Mouse (Mus musculus) left cerebral cortex, postnatal 25 days (tissue): ENCODE results near the gene Actc1. TPM values are rescaled to one million over a fixed set of nuclear protein-coding genes. Genes with fewer than 3 reads are reported as not detected.

Experiments
- DNase-seq, 2 experiments: peaks; one replicate each; pipeline ENCODE4 v3.0.0; 2022; ENCODE audit warnings: low spot score in 2 of 2, mixed read lengths in 1 of 2
- intact Hi-C: fragments of 180-260 bp; cut with DNase I; formaldehyde crosslinking; loops from one replicate; pipeline ENCODE4 v1.15.1; 2025
- total RNA-seq, 2 experiments: library from RNA; stranded (reverse); gene quantifications; 2 replicates each; pipeline ENCODE4 v1.2.3; 2021

The Actc1 gene
- total RNA-seq = not detected

GRCm38 (mm10) chr2:114052696-114053598 lies at the start of gene Actc1:
Gene Actc1, minus strand, starts transcription at chr2:114053548.
- intact Hi-C loops = no loop called here
- no peak for DNase-seq

- intact Hi-C loops = no loop called here
- no peak for DNase-seq
These were observed 49.1 kb upstream of the Actc1 start for GRCm38 (mm10) chr2:114102471-114102870.

DNA sequence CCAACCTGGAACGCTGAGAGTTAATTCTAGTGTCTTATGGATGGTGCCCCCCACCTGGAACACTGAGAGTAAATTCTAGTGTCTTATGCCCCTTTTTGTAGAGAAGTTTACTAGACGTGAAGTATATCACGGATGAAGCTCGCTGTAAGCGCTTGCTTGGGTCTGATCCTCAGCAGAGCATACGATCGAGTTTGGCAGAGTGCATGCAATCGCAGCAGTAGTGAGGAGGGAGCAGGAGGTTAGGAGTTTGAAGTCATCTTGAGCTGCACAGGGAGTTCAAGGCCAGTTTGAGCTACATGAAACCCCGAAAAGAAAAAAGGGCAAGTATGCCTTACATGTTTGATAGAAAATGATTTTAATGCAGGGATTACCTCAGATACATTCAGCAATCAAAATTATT lies 47.5 kb upstream of the Actc1 start:
- no peak for DNase-seq
- intact Hi-C loops = no loop called here

DNA sequence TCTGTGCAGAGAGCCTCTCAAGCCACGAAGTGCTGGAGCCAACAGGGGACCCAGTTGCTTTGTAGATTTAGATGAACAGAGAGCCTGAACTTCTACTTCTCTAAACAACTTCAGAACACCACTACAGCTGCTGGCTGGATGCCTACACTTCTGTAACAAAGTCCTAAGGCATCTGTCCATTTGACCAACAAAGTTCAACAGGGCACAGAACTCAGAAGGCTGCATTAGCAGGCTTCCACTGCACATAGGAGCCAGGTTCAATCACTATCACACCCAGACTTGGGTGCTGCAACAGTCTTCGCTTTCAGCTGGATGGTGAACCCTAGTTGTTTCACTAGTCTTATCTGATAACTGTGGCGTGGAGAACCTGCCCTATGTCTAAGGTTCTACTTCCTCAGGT lies 46.5 kb upstream of the Actc1 start:
- intact Hi-C loops = loop anchor here (5.0 kb wide), 1 partner anchor 233 kb away; no protein-coding TSS in a partner anchor

GRCm38 (mm10) chr2:114099109-114099508 lies 45.8 kb upstream of the Actc1 start:
- intact Hi-C loops = loop anchor here (5.0 kb wide), 1 partner anchor 232 kb away; no protein-coding TSS in a partner anchor
- no peak for DNase-seq

More for the DNA sequence above, 46.5 kb upstream of the Actc1 start:
- DNase-seq = no peak

DNA sequence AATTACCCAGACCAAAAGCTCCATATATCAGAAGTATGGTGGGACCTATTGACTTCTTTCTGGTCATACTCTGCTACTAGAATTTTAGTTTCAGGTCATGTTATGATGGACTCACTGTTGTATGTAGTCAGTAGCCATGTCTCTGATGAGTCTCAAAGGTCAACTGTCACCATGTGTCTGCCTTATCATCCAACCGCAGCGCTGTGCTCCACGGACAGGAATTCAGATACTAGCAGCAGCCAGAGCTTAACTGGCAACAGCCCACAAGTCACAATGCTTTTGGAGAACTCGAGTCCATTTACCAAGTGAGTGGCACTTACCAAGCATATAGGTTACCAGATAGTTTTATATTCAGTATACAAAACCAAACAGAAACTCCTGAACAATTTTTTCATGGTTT lies 44.3 kb upstream of the Actc1 start:
- intact Hi-C loops = loop anchor here (5.0 kb wide), 1 partner anchor 230 kb away; no protein-coding TSS in a partner anchor
- DNase-seq = no peak

GRCm38 (mm10) chr2:114096570-114096969 lies 43.2 kb upstream of the Actc1 start:
- intact Hi-C loops = loop anchor here (5.0 kb wide), 1 partner anchor 229 kb away; no protein-coding TSS in a partner anchor

GRCm38 (mm10) chr2:114095348-114095747 lies 42.0 kb upstream of the Actc1 start:
- peak in 1 of 2 experiments; percentile 85 for DNase-seq
- intact Hi-C loops = loop anchor here (2.0 to 5.0 kb wide), 2 partner anchors 81 to 228 kb away; no protein-coding TSS in a partner anchor

More at GRCm38 (mm10) chr2:114096570-114096969, 43.2 kb upstream of the Actc1 start:
- no peak for DNase-seq

DNA sequence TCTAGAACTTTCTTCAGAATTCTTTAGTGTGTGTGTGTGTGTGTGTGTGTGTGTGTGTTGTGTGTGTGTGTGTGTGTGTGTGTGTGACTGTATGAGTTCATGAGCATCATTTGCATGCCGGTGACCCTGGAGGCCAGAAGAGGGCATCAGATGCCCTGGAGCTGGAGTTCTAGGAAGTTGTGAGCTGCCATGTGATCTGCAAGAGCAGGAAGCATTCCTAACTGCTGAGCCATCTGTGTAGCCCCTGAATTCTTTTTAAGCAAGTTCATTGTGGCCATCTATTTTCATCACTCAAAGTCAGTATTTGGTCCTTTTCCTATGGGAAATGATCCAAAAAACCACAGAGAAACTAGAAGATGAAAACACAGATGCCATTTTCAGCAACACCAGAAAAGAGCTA lies 41.3 kb upstream of the Actc1 start:
- DNase-seq = peak in 1 of 2 experiments; percentile 32
- intact Hi-C loops = loop anchor here (2.0 to 5.0 kb wide), 2 partner anchors 80 to 227 kb away; no protein-coding TSS in a partner anchor

DNA sequence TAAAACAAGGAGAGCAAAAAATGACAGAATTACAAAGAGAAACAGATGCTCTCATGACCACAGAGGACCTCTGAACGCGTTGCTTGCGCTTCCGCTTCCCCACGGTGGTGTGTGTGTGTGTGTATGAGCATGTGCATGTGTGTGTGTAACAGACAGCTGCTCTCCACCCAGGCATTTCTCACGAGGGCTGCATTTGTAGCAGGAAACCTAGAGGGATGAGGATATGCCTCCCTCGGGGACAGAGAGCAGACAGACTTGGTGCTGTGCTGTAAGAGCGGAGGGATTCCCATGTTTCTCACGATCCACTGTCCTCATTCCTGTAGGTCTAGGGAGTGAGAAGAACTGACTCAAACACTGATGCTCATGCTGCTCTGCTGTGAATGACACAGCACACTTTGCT lies 40.2 kb upstream of the Actc1 start:
- peak in 1 of 2 experiments; percentile 34 for DNase-seq
- intact Hi-C loops = no loop called here

- DNase-seq = no peak
- intact Hi-C loops = no loop called here
These were observed 36.5 kb upstream of the Actc1 start for GRCm38 (mm10) chr2:114089862-114090261.

- intact Hi-C loops = no loop called here
- peak in 1 of 2 experiments; percentile 58 for DNase-seq
These were observed 33.9 kb upstream of the Actc1 start for GRCm38 (mm10) chr2:114087271-114087670.

- no peak for DNase-seq
- intact Hi-C loops = no loop called here
These were observed 18.5 kb upstream of the Actc1 start for GRCm38 (mm10) chr2:114071876-114072275.

GRCm38 (mm10) chr2:114066226-114066625 lies 12.9 kb upstream of the Actc1 start:
- intact Hi-C loops = no loop called here
- DNase-seq = no peak

DNA sequence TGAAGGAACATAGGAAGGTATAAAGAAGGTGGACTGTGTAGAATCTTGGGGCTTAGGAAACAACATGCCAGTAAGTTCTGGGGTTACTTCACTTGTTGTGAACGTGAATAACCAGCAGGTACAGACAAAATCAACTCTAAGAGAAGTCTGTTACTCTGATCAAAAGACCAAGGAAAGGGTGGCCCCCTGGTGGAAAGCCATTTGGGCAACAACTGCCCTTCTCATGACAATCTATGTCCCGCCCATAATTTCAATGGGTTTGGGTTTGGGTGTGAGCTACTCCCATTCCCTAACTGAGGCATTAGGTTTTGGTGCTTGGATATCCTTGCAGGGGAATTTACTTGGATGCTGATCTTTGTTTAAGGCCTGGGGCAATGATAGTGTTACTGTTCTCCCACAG lies 10.7 kb upstream of the Actc1 start:
- DNase-seq = no peak
- intact Hi-C loops = no loop called here

GRCm38 (mm10) chr2:114060071-114060591 lies 6.8 kb upstream of the Actc1 start:
- intact Hi-C loops = no loop called here

DNA sequence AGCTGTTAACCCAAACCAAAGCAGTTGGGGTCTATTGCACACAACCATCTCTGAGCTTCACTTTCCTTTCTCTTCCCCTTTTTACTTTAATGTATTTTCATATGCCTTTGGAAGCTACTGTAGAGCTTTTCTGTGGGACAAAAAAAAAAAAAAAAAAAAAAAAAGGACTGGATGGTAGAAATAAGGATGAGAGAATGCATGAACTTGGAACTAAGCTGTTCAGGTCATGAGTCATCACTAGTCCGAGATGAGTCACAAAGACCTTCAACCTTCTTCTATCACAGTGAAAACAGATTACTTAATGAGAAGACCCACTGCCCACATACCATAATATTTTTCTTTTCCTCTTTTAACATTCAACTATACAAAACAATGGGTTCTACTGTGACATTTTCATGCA lies 6.3 kb upstream of the Actc1 start:
- DNase-seq = no peak
- intact Hi-C loops = no loop called here

More at GRCm38 (mm10) chr2:114060071-114060591, 6.8 kb upstream of the Actc1 start:
- no peak for DNase-seq

- intact Hi-C loops = no loop called here
- DNase-seq = no peak
These were observed 5.0 kb upstream of the Actc1 start for GRCm38 (mm10) chr2:114058226-114058796.

- intact Hi-C loops = no loop called here
- DNase-seq = no peak
These were observed 4.0 kb upstream of the Actc1 start for GRCm38 (mm10) chr2:114057303-114057853.

DNA sequence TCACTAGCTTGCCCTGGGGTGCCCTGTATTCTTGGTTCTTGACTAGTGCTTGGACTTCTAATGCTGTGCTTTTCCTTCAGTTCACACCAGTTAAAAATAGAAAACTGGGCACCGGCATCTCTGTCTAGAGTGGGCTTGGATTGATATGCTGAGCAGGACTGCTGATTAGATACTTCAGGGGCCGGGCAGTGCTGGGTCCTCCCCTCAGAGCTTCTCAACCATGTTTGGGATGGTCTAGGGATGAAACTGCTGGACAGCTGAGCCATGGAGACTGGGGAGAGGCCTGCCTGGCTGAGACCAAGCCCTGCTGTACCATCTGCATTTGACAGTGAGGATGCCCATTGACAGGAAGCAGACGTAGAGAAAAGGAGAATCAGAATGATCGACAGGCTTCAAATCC lies 781 bp upstream of the Actc1 start:
- no peak for DNase-seq
- intact Hi-C loops = no loop called here
